Mouse (Mus musculus) gastrocnemius, postnatal 4 days (tissue): Measurements from ENCODE around the gene Cep135. TPM values are rescaled to one million over a fixed set of nuclear protein-coding genes. Genes with fewer than 3 reads are reported as not detected.
A peak's percentile ranks its signal among the peaks of the same experiment; 100 is the strongest.

Experiments
- DNase-seq, 2 experiments: peaks; one replicate each; pipeline ENCODE4 v3.0.0; 2021 to 2022; ENCODE audit warnings: low spot score in 2 of 2, mixed read lengths in 2 of 2
- long read RNA-seq, 2 experiments: library from polyadenylated mRNA; stranded (forward); transcript quantifications; one replicate each; pipeline ENCODE4 v2.0.0; 2021
- total RNA-seq, 2 experiments: library from RNA; stranded (reverse); gene quantifications; 2 replicates each; pipeline ENCODE4 v1.2.3; 2021

The Cep135 gene
- 1 to 10 TPM; 4.8 to 5.1 TPM for total RNA-seq
- long read RNA-seq, experiment 1, partial matches to known transcripts = 0 of 2 reads
- long read RNA-seq, experiment 1, other reads (novel, unspliced or antisense) = 2 of 2 reads
- long read RNA-seq, experiment 2 = 0 reads

GRCm38 (mm10) chr5:76588551-76589283 lies at the start of gene Cep135:
Gene Cep135 (plus strand): TSS chr5:76588698.
- peak; percentile 87 to 93 for DNase-seq

GRCm38 (mm10) chr5:76540181-76540580 lies 48.3 kb upstream of the Cep135 start:
- no peak for DNase-seq

- DNase-seq = no peak
Measured at GRCm38 (mm10) chr5:76540842-76541241, 47.7 kb upstream of the Cep135 start.

- DNase-seq = no peak
Measured at GRCm38 (mm10) chr5:76543200-76543599, 45.3 kb upstream of the Cep135 start.

- no peak for DNase-seq
Measured at GRCm38 (mm10) chr5:76550426-76550825, 38.1 kb upstream of the Cep135 start.

- peak; percentile 38 to 59 for DNase-seq
Measured at GRCm38 (mm10) chr5:76565321-76565720, 23.2 kb upstream of the Cep135 start.

- DNase-seq = no peak
Measured at GRCm38 (mm10) chr5:76574251-76574650, 14.2 kb upstream of the Cep135 start.

GRCm38 (mm10) chr5:76577026-76577425 lies 11.5 kb upstream of the Cep135 start:
- DNase-seq = no peak

- DNase-seq = no peak
Measured at GRCm38 (mm10) chr5:76585378-76585777, 3.1 kb upstream of the Cep135 start.

GRCm38 (mm10) chr5:76589311-76589710 lies 813 bp downstream of the Cep135 start:
- DNase-seq = no peak

GRCm38 (mm10) chr5:76590009-76590408 lies 1.5 kb downstream of the Cep135 start:
- no peak for DNase-seq

GRCm38 (mm10) chr5:76591885-76592284 lies 3.4 kb downstream of the Cep135 start:
- DNase-seq = no peak

GRCm38 (mm10) chr5:76609702-76610370 lies 21.3 kb downstream of the Cep135 start:
- no peak for DNase-seq

GRCm38 (mm10) chr5:76612867-76613499 lies 24.5 kb downstream of the Cep135 start:
- no peak for DNase-seq

- DNase-seq = no peak
Measured at GRCm38 (mm10) chr5:76615276-76615675, 26.8 kb downstream of the Cep135 start.

- no peak for DNase-seq
Measured at GRCm38 (mm10) chr5:76616196-76616747, 27.8 kb downstream of the Cep135 start.

GRCm38 (mm10) chr5:76618750-76619149 lies 30.3 kb downstream of the Cep135 start:
- DNase-seq = no peak

GRCm38 (mm10) chr5:76623759-76624158 lies 35.3 kb downstream of the Cep135 start:
- no peak for DNase-seq

GRCm38 (mm10) chr5:76627770-76628169 lies 39.3 kb downstream of the Cep135 start:
- DNase-seq = no peak

- no peak for DNase-seq
Measured at GRCm38 (mm10) chr5:76634012-76634411, 45.5 kb downstream of the Cep135 start.

GRCm38 (mm10) chr5:76635592-76635991 lies 47.1 kb downstream of the Cep135 start:
- DNase-seq = no peak

- no peak for DNase-seq
Measured at GRCm38 (mm10) chr5:76642076-76642475, 53.6 kb downstream of the Cep135 start.
